Mouse (Mus musculus) frontal cortex, postnatal 36 days (tissue): ENCODE data around the gene Fcrl1.

Experiments
- DNase-seq, 2 experiments: peaks; one replicate each; pipeline ENCODE4 v3.0.0; 2022; ENCODE audit warnings: low spot score in 2 of 2

Fcrl1 gene

GRCm38 (mm10) chr3:87410605-87411004, 34.4 kb downstream of the Fcrl1 start:
- no peak for DNase-seq

GRCm38 (mm10) chr3:87411150-87411549, 35.0 kb downstream of the Fcrl1 start:
- DNase-seq = peak; percentile 10 to 11

GRCm38 (mm10) chr3:87420645-87421044, 44.5 kb downstream of the Fcrl1 start:
- DNase-seq = no peak

- DNase-seq = no peak
Measured at GRCm38 (mm10) chr3:87422386-87422910, 46.3 kb downstream of the Fcrl1 start.

- no peak for DNase-seq
Measured at GRCm38 (mm10) chr3:87435479-87435878, 59.3 kb downstream of the Fcrl1 start, which contains the start of gene Fcrl5. Gene Fcrl5, plus strand, starts transcription at chr3:87435773.

- peak; percentile 3 to 25 for DNase-seq
Measured at GRCm38 (mm10) chr3:87440586-87440985, 64.4 kb downstream of the Fcrl1 start.

- DNase-seq = no peak
Measured at GRCm38 (mm10) chr3:87443968-87444367, 67.8 kb downstream of the Fcrl1 start.
